Mouse (Mus musculus) c-Kit-positive CD71-positive TER-119-negative erythroid progenitor cells, embryonic 14.5 days (primary cell): ENCODE data around the gene Prpf38b.

Experiments
- DNase-seq: peaks from one replicate; pipeline ENCODE4 v3.0.0-alpha.2; 2013; ENCODE audit warnings: low read depth

The Prpf38b gene

GRCm38 (mm10) chr3:108911548-108912413, at the start of gene Prpf38b:
Gene Prpf38b (minus strand): TSS chr3:108911727.
- DNase-seq: peak; percentile 92

GRCm38 (mm10) chr3:108961226-108961625, 49.7 kb upstream of the Prpf38b start:
- no peak for DNase-seq

DNA sequence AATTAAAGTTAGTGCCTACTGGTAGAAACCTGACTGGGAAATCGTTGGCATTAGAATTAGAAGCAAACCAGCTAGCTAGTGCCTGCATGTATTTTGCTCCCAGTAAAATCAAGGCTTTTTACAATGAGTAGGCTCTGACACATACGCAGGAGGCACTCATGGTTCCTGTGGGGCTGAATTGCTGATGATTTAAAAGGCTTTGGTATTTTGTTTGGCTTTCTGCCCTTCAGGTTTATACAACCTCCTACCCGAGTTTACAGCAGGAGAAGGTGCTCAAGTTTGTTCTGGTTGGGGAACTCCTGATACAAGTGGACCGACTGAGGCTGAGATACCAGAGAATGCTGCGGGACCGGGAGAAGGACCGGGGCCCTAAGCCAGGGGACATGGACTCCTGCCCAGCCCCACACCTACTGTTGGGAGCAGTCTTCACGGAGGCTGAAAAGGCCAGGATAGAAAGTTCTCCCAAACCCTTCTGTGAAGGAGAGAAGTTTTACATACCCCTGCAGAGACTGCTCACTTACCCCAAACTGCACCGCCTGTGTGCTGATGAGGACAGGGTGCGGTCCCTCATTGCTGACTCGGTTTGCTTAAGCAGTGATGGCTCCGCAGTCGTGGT, 48.3 kb upstream of the Prpf38b start:
- DNase-seq: no peak

GRCm38 (mm10) chr3:108957976-108958375, 46.4 kb upstream of the Prpf38b start:
- DNase-seq: no peak

DNA sequence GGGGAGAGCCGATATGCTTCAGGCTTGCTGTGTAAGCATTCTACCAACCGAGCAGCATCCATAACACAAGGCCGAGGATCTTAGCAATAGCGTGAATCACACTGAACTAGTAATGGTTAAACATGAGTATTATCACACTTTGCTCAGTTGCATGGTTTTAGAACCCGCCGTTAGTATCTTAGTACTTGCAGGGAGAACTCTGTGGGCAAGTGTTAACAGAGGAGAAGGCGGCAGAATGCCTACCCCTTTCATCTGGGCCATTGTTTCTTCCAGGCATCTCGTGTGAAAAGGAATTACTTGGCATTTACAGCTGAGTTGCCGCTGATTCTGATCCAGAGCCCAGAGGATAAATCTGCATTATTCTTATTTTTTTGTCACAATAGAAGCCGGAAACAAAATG, 29.5 kb upstream of the Prpf38b start:
- no peak for DNase-seq

GRCm38 (mm10) chr3:108940001-108940633, 28.6 kb upstream of the Prpf38b start, which contains the start of gene Gm9857:
Gene Gm9857 (minus strand): TSS chr3:108940445.
- DNase-seq: no peak

- no peak for DNase-seq
Measured at GRCm38 (mm10) chr3:108939573-108939972, 28.0 kb upstream of the Prpf38b start, which contains the start of gene Henmt1. Gene Henmt1 (plus strand): TSS chr3:108939873.

GRCm38 (mm10) chr3:108938691-108939090, 27.2 kb upstream of the Prpf38b start:
- no peak for DNase-seq

- DNase-seq: no peak
Measured at GRCm38 (mm10) chr3:108933557-108933956, 22.0 kb upstream of the Prpf38b start.

GRCm38 (mm10) chr3:108926308-108926707, 14.8 kb upstream of the Prpf38b start:
- DNase-seq: no peak

- no peak for DNase-seq
Measured at GRCm38 (mm10) chr3:108925677-108926076, 14.2 kb upstream of the Prpf38b start.

DNA sequence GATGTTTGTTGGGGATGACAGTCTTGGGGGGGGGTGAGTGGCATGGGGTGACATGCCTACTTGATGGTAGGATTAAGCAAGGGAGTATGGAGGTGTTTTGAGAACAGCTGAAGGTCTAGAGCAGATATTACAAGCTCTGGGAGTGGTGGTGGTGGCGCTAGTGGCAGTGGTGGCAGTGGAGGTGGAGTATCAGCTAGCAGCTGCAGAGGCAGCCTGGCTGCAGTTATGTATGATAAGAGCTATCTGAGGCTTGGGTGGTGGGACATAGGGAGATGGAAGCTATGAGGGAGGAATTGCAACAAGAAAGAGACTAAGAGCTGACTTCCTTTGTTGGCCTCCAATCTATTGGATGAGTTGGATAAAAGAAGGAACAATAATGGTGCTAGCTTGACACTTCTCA, 10.3 kb upstream of the Prpf38b start:
- peak; percentile 34 for DNase-seq

DNA sequence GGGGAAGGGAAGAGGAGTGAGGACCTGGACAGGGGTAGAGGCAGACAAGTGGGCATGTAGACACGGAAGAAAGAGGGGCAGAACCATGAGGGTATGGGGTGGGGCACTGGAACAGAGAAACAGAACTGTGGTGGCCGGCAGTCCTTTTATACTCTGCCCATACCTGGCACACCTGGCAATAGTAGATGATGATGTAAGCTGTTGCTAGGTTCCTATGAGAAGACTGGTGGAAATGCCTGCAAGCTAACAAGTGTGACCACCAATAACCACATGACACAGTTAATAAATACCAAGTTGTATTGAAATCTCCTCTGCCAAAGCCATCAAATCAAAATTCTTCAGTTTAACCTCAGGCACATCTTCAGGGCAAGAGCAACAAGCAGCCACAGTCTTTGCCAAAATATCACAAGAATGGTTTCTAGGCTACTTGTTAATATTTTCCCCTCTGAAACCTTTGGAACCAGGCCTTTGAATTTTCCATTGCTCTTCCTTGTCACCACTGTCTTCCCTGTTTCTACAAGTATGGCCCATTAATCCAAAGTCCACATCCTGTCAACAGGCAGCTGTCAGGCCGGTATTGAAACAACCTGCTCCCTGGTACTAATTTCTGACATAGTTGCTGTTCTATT, 9.0 kb upstream of the Prpf38b start:
- no peak for DNase-seq

- DNase-seq: no peak
Measured at GRCm38 (mm10) chr3:108918852-108919251, 7.3 kb upstream of the Prpf38b start.

- DNase-seq: no peak
Measured at GRCm38 (mm10) chr3:108917986-108918385, 6.5 kb upstream of the Prpf38b start.

- DNase-seq: no peak
Measured at GRCm38 (mm10) chr3:108916857-108917256, 5.3 kb upstream of the Prpf38b start.

GRCm38 (mm10) chr3:108915999-108916398, 4.5 kb upstream of the Prpf38b start:
- DNase-seq: no peak

GRCm38 (mm10) chr3:108911081-108911547, 413 bp downstream of the Prpf38b start:
- peak; percentile 46 for DNase-seq

- no peak for DNase-seq
Measured at GRCm38 (mm10) chr3:108910303-108911080, 1.0 kb downstream of the Prpf38b start.

GRCm38 (mm10) chr3:108902934-108903333, 8.6 kb downstream of the Prpf38b start:
- no peak for DNase-seq

DNA sequence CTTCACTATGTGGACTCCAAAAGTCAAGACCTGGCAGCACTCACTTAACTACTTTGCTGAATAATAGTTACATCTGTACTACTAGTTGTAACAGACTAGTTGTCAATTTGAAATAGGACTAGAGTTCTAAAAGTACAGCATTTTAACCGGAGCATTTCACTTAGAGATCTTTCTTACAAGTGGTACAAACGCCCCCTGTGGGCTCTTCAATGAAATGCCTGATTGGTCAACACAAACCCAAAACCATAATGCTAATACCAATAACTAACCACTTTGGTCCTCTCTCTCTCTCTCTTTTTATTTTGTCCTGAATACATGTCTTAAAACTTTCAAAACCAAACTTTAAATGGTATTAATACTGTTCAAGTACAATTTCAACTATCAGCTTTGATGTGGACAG, 9.5 kb downstream of the Prpf38b start:
- DNase-seq: no peak
